Mouse (Mus musculus) cortical plate, adult 2 months (tissue): ENCODE data around the gene Methig1.
"Not testable (repeated sequence)": the region's sequence is repeated elsewhere in the genome, so short reads cannot be mapped to it uniquely, and the experiment has no call there.

Experiments used
- CTCF ChIP-seq: fragments of 200-500 bp; IDR thresholded peaks from 2 replicates; pipeline ENCODE4 v1.5.1; 2011; ENCODE audit warnings: mild to moderate bottlenecking, control low read depth, low read length; ENCODE audit not compliant: insufficient read depth; ENCODE audit errors: extremely low read depth
- POLR2A ChIP-seq: fragments of 200-500 bp; IDR thresholded peaks from 2 replicates; pipeline ENCODE4 v1.6.1; 2011; ENCODE audit warnings: mild to moderate bottlenecking, low read length, control low read depth; ENCODE audit not compliant: insufficient read depth; ENCODE audit errors: extremely low read depth

DNA sequence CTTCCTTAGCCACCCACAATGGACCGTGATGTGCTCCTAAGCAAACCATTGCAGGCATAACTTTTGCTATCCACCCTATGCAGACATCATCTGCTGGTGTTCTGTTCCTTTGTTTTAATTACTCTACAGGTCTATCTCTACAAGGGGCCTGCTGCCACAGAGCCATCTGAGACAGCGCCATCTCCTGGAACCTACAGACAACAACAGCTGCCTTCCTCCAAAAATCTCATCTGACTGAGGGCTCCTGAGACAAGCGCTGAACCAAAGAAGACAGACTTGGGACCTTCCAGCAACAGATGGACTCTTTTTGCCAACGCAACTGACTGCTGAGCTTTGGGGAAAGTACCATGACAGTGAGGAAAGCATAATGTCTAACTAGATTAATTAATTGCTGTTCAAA, 24.9 kb upstream of the Methig1 start:
- TF ChIP-seq POLR2A, CTCF: not testable (repeated sequence)
